Mouse (Mus musculus) monocyte, adult 5-6 weeks (primary cell): ENCODE data around the gene Cpt1a. TPM values are rescaled to one million over a fixed set of nuclear protein-coding genes. Genes with fewer than 3 reads are reported as not detected.
A peak's percentile ranks its signal among the peaks of the same experiment; 100 is the strongest.

ENCODE experiments used
- ATAC-seq: fragments of 153-309, 156-312 bp; replicated peaks from 2 replicates; pipeline ENCODE4 v1.8.0; 2017; ENCODE audit warnings: mild to moderate bottlenecking; ENCODE audit not compliant: low TSS enrichment, insufficient number of reproducible peaks, severe bottlenecking, poor library complexity, low FRiP score
- total RNA-seq: library from RNA; stranded (forward); fragments of 200-1000, 200-491, 200-594 nt; gene quantifications from 3 replicates; pipeline ENCODE4 v1.2.3, GENCODE M21; 2017

The Cpt1a gene
- total RNA-seq, 1 experiment from 2014 or later: 49.3 TPM

DNA sequence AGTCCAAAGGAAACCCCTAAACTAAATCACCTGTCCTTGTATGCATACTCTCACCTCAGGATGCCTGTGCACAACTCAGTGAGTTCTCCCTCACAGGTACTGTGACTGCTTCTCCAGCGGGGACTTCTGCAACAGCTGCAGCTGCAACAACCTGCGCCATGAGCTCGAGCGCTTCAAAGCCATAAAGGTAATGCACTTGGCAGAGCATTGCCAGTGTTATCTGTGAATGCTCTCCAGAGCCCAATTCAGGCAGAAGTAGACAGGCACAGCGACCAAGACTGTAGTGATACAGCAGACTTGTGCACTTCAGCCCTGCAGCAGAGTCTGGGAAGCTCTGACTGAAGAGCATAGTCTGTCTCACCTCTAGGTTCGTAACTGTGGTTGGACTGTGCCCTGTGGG lies 80.3 kb downstream of the Cpt1a start:
- ATAC-seq: no peak

- ATAC-seq: no peak
Observed at GRCm38 (mm10) chr19:3404030-3404429, 81.9 kb downstream of the Cpt1a start.

DNA sequence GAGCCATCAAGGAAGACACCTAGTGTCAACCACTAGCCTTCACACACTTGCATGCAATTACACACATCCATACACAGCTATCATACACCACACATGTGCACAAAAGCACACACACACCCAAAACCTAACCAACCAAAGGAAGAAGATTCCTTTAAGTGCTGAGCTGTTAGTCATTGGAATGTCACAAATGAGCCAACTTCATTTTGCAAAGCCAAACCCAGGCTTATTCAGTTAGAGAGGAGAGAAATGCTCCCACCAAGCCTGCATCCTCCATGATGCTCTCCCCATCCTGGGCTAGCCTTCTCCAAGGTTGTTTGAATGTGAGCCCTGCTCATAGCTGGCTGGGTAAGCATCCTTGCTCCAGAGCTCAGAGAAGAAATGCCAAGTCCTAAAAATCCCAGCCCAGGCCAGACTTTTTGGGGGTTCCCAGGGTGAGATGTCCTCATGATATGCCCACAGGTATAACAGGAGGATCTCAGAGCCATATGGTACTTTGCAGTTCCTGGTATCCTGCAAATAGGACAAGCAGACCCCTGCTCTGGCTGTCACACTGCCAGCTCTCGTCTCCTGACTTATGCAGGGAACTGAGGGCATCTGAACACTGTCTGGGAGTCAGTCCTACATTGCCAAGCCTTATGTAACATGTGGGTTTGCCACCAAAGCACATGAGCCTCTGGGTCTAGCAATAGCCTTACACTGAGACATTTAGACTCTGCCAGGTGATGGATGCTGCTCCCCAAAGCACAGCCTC lies 83.6 kb downstream of the Cpt1a start:
- ATAC-seq: no peak

GRCm38 (mm10) chr19:3414268-3414733 lies 92.2 kb downstream of the Cpt1a start, which contains the start of gene Gal:
Gene Gal (minus strand): TSS chr19:3414544.
- ATAC-seq: 0 out of 2 replicates have a peak, but pooled peaks have one; percentile 38

- no peak for ATAC-seq
Observed at GRCm38 (mm10) chr19:3419251-3419650, 97.1 kb downstream of the Cpt1a start.

DNA sequence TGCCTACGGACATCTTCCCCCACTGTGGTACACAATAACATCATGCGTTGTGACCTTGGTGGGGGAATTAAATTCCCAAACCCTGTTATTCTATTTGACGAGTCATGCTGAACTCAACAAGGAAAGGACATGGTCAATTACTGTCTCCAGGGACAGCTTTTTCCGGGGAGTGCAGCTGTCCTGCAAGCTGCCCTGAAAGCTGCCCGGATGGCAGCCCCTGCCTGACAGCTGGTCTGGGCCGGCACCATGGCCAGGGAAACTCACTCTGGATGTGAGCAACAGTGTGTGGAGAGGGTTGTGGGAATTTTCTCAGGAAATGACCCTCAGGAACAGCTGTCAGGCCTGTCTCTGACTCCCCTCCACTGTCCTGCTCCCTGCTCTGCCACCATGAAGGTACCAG lies 100.4 kb downstream of the Cpt1a start:
- no peak for ATAC-seq

DNA sequence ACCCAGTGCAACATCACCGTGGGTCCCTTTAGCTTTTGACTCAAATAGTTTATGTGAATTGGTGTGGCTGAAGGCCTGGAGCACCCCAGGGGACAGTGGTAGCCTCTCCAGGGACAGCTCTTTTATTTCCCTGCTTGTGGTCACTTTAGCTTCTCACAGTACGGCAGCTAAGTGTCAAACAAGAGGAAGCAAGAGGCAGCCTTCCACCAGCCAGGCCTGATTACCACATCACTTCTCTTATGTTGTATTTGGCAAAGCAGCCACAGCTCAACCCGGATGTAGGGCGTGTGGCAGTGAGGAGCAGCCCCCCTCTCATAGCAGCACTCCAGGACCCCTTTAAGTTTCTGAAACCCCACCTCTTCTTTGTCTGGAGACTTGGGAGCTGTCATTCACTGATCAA lies 100.8 kb downstream of the Cpt1a start:
- ATAC-seq: peak; percentile 81

GRCm38 (mm10) chr19:3424214-3424613 lies 102.1 kb downstream of the Cpt1a start:
- no peak for ATAC-seq

GRCm38 (mm10) chr19:3428057-3428830 lies 106.1 kb downstream of the Cpt1a start:
- ATAC-seq: no peak

DNA sequence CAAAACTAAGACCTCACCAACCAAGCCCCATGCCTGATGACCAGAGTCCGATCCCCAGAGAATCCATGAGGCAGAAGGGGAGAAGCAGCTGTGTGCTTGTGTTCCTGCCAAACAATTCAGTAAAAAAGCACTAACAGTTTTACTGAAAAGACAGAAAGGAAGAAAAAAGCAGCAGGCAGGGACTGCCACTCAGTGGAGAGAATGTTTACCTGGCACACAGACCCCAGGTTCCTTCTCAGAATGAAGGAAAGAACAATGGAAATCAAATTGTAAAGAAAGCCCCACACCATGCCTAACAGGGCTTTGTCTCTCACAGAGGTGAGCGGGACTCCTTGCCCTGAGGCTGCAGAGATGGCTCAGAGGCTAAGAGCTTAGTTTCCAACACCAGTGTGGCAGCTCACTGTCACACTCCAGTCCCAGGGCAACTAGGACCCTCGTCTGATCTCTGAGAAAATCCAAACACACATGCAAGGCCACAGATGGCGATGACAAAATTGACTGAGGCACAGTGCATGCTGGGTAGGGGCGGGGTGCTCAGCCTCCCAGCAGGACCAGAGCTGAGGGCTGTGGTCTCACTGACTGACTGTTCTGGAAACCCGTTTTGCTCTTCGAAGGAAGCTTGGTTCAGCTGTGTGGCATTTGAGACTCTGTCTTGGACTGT lies 107.2 kb downstream of the Cpt1a start:
- ATAC-seq: no peak

- no peak for ATAC-seq
Observed at GRCm38 (mm10) chr19:3431066-3431465, 108.9 kb downstream of the Cpt1a start.

GRCm38 (mm10) chr19:3431969-3432368 lies 109.8 kb downstream of the Cpt1a start:
- ATAC-seq: no peak

DNA sequence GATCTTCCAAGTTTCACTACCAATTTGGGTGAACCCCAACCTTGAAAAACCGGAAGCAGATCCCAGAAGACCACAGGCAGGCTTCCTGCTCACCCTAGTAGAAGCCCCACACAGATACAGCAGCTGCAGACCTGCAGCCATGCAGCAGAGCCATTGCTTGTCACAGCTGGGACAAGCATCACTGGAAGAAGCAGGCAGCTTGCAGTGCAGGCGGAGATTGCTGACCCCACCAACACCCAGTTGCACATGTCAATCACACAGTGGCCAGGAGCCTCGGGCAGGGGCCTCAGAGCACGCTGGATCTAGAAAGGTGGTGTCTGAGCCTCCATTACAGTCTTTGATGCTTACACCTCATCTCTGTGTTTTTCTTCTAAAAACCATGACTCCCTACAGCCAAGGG lies 112.0 kb downstream of the Cpt1a start:
- no peak for ATAC-seq

- no peak for ATAC-seq
Observed at GRCm38 (mm10) chr19:3434641-3435040, 112.5 kb downstream of the Cpt1a start.

Other genes with a start within 250 kb of the Cpt1a start
- 50.9 to 77.2 TPM (median 60.4 TPM) in 3 replicates for gene Mrpl21, start 39.4 kb upstream of the Cpt1a start, total RNA-seq
- 2.3 to 7.1 TPM (median 5.0 TPM) in 3 replicates for gene Ighmbp2, start 39.3 kb upstream of the Cpt1a start, total RNA-seq
- gene Tesmin, start 66.5 kb downstream of the Cpt1a start, total RNA-seq: 1.7 to 4.3 TPM (median 2.6 TPM) in 3 replicates
- not detected in 3 replicates for gene Gal, start 92.2 kb downstream of the Cpt1a start, total RNA-seq